Mouse (Mus musculus): ENCODE measurements at regions not wholly inside any gene's neighbourhood (a gene's known extent, or its start where the extent isn't known, plus 50 kb on each side); places are given as distances from the start of the nearest gene placed in this dataset.

GRCm38 (mm10) chr13:107798144-107798543 is 246.1 kb upstream of the Smim15 start:
- Histone ChIP-seq H3K9ac (ENCODE audit: insufficient read depth, low read depth, low read length, poor library complexity, severe bottlenecking) (no peak overlapping the region), H3K9me3 (ENCODE audit: control insufficient read depth, insufficient read depth, low read depth, low read length) (no peaks in the 10 kb centered on the region), H3K4me1 (ENCODE audit: control insufficient read depth in 2 of 2, insufficient read depth in 2 of 2, low read length in 2 of 2, poor library complexity in 1 of 2) (peaks cover 0 to 6% of the 10 kb centered on the region in 2 experiments; a peak in 1 of 4 replicates), H3K27ac (ENCODE audit: insufficient read depth, low read depth, low read length, poor library complexity, severe bottlenecking) (no peak overlapping the region), H3K36me3 (ENCODE audit: control insufficient read depth, insufficient read depth, low read length, poor library complexity, severe bottlenecking) (no peaks in the 10 kb centered on the region), H3K4me3 (ENCODE audit: insufficient read depth in 1 of 2, low read depth in 1 of 2, low read length in 2 of 2, poor library complexity in 1 of 2, severe bottlenecking in 1 of 2) (no peak overlapping the region)
- no peak for TF ChIP-seq ZC3H11A (IDR thresholded peaks at IDR 0.05; ENCODE audit: borderline replicate concordance, low read depth, low read length)
- no peak for TF ChIP-seq CHD2 (IDR thresholded peaks at IDR 0.05; ENCODE audit: low read depth, low read length)
- no peak for TF ChIP-seq MAFK (IDR thresholded peaks at IDR 0.05; ENCODE audit: insufficient read depth, low read depth, low read length)
- TF ChIP-seq HCFC1 (IDR thresholded peaks at IDR 0.05; ENCODE audit: borderline replicate concordance, insufficient read depth, low read length): no peak
- TF ChIP-seq ZNF384 (IDR thresholded peaks at IDR 0.05; ENCODE audit: low read depth, low read length): no peak
- in situ Hi-C loops (cut with MboI; ENCODE audit: low sequenced_read_pairs in 2 of 2, unreplicated experiment in 2 of 2): no loop called here
- no peak for DNase-seq (ENCODE audit: low read depth, low spot score)

- peaks cover 2 to 6% of the 10 kb centered on the region in 2 experiments; a peak in 2 of 4 replicates for H3K4me1 ChIP-seq (ENCODE audit: control insufficient read depth in 2 of 2, insufficient read depth in 2 of 2, low read length in 2 of 2, poor library complexity in 1 of 2)
- no peak overlapping the region for H3K9ac ChIP-seq (ENCODE audit: insufficient read depth, low read depth, low read length, poor library complexity, severe bottlenecking)
- H3K9me3 ChIP-seq (ENCODE audit: control insufficient read depth, insufficient read depth, low read depth, low read length): no peaks in the 10 kb centered on the region
- in situ Hi-C loops (cut with MboI; ENCODE audit: low sequenced_read_pairs in 2 of 2, unreplicated experiment in 2 of 2): no loop called here
- TF ChIP-seq CHD2 (IDR thresholded peaks at IDR 0.05; ENCODE audit: low read depth, low read length) (no peak), HCFC1 (IDR thresholded peaks at IDR 0.05; ENCODE audit: borderline replicate concordance, insufficient read depth, low read length) (no peak), ZC3H11A (IDR thresholded peaks at IDR 0.05; ENCODE audit: borderline replicate concordance, low read depth, low read length) (no peak), MAFK (IDR thresholded peaks at IDR 0.05; ENCODE audit: insufficient read depth, low read depth, low read length) (no peak), ZNF384 (IDR thresholded peaks at IDR 0.05; ENCODE audit: low read depth, low read length) (no peak)
- no peak overlapping the region for H3K27ac ChIP-seq (ENCODE audit: insufficient read depth, low read depth, low read length, poor library complexity, severe bottlenecking)
- H3K36me3 ChIP-seq (ENCODE audit: control insufficient read depth, insufficient read depth, low read length, poor library complexity, severe bottlenecking): no peaks in the 10 kb centered on the region
- no peak overlapping the region for H3K4me3 ChIP-seq (ENCODE audit: insufficient read depth in 1 of 2, low read depth in 1 of 2, low read length in 2 of 2, poor library complexity in 1 of 2, severe bottlenecking in 1 of 2)
- no peak for DNase-seq (ENCODE audit: low read depth, low spot score)
These were observed 248.7 kb upstream of the Smim15 start for GRCm38 (mm10) chr13:107795516-107795915.

- Histone ChIP-seq H3K9ac (ENCODE audit: insufficient read depth, low read depth, low read length, poor library complexity, severe bottlenecking) (no peak overlapping the region), H3K4me3 (ENCODE audit: insufficient read depth in 1 of 2, low read depth in 1 of 2, low read length in 2 of 2, poor library complexity in 1 of 2, severe bottlenecking in 1 of 2) (no peak overlapping the region), H3K9me3 (ENCODE audit: control insufficient read depth, insufficient read depth, low read depth, low read length) (no peaks in the 10 kb centered on the region), H3K4me1 (ENCODE audit: control insufficient read depth in 2 of 2, insufficient read depth in 2 of 2, low read length in 2 of 2, poor library complexity in 1 of 2) (peaks cover 2% of the 10 kb centered on the region in 2 experiments; a peak in 2 of 4 replicates), H3K27ac (ENCODE audit: insufficient read depth, low read depth, low read length, poor library complexity, severe bottlenecking) (no peak overlapping the region), H3K36me3 (ENCODE audit: control insufficient read depth, insufficient read depth, low read length, poor library complexity, severe bottlenecking) (no peaks in the 10 kb centered on the region; the same call in 1 of the 2 replicates)
- no peak for DNase-seq (ENCODE audit: low read depth, low spot score)
- no peak for TF ChIP-seq HCFC1 (IDR thresholded peaks at IDR 0.05; ENCODE audit: borderline replicate concordance, insufficient read depth, low read length)
- no peak for TF ChIP-seq MAFK (IDR thresholded peaks at IDR 0.05; ENCODE audit: insufficient read depth, low read depth, low read length)
- no peak for TF ChIP-seq ZC3H11A (IDR thresholded peaks at IDR 0.05; ENCODE audit: borderline replicate concordance, low read depth, low read length)
- TF ChIP-seq ZNF384 (IDR thresholded peaks at IDR 0.05; ENCODE audit: low read depth, low read length): no peak
- TF ChIP-seq CHD2 (IDR thresholded peaks at IDR 0.05; ENCODE audit: low read depth, low read length): no peak
- in situ Hi-C loops (cut with MboI; ENCODE audit: low sequenced_read_pairs in 2 of 2, unreplicated experiment in 2 of 2): no loop called here
These were observed 252.5 kb upstream of the Smim15 start for GRCm38 (mm10) chr13:107791770-107792169.

- Histone ChIP-seq H3K4me1 (ENCODE audit: control insufficient read depth in 2 of 2, insufficient read depth in 2 of 2, low read length in 2 of 2, poor library complexity in 1 of 2) (peaks cover 2% of the 10 kb centered on the region in 2 experiments; a peak in 1 of 4 replicates), H3K4me3 (ENCODE audit: insufficient read depth in 1 of 2, low read depth in 1 of 2, low read length in 2 of 2, poor library complexity in 1 of 2, severe bottlenecking in 1 of 2) (no peak overlapping the region), H3K9ac (ENCODE audit: insufficient read depth, low read depth, low read length, poor library complexity, severe bottlenecking) (no peak overlapping the region), H3K36me3 (ENCODE audit: control insufficient read depth, insufficient read depth, low read length, poor library complexity, severe bottlenecking) (no peaks in the 10 kb centered on the region; the same call in 1 of the 2 replicates), H3K9me3 (ENCODE audit: control insufficient read depth, insufficient read depth, low read depth, low read length) (no peaks in the 10 kb centered on the region), H3K27ac (ENCODE audit: insufficient read depth, low read depth, low read length, poor library complexity, severe bottlenecking) (no peak overlapping the region)
- TF ChIP-seq MAFK (IDR thresholded peaks at IDR 0.05; ENCODE audit: insufficient read depth, low read depth, low read length): no peak
- TF ChIP-seq ZNF384 (IDR thresholded peaks at IDR 0.05; ENCODE audit: low read depth, low read length): no peak
- no peak for TF ChIP-seq ZC3H11A (IDR thresholded peaks at IDR 0.05; ENCODE audit: borderline replicate concordance, low read depth, low read length)
- TF ChIP-seq HCFC1 (IDR thresholded peaks at IDR 0.05; ENCODE audit: borderline replicate concordance, insufficient read depth, low read length): no peak
- TF ChIP-seq CHD2 (IDR thresholded peaks at IDR 0.05; ENCODE audit: low read depth, low read length): no peak
- in situ Hi-C loops (cut with MboI; ENCODE audit: low sequenced_read_pairs in 2 of 2, unreplicated experiment in 2 of 2): no loop called here
- no peak for DNase-seq (ENCODE audit: low read depth, low spot score)
These were observed 259.3 kb upstream of the Smim15 start for GRCm38 (mm10) chr13:107784971-107785370.
